Mouse (Mus musculus) left cerebral cortex, postnatal 25 days (tissue): ENCODE measurements around the gene Impdh1. TPM values are rescaled to one million over a fixed set of nuclear protein-coding genes. Genes with fewer than 3 reads are reported as not detected.
"Not testable (repeated sequence)": the region's sequence is repeated elsewhere in the genome, so short reads cannot be mapped to it uniquely, and the experiment has no call there.

Experiments used
- DNase-seq, 2 experiments: peaks; one replicate each; pipeline ENCODE4 v3.0.0; 2022; ENCODE audit warnings: low spot score in 2 of 2, mixed read lengths in 1 of 2
- intact Hi-C: fragments of 180-260 bp; cut with DNase I; formaldehyde crosslinking; loops from one replicate; pipeline ENCODE4 v1.15.1; 2025
- total RNA-seq, 2 experiments: library from RNA; stranded (reverse); gene quantifications; 2 replicates each; pipeline ENCODE4 v1.2.3; 2021

Impdh1 gene
- total RNA-seq: 10 to 100 TPM; 66.1 to 68.8 TPM

DNA sequence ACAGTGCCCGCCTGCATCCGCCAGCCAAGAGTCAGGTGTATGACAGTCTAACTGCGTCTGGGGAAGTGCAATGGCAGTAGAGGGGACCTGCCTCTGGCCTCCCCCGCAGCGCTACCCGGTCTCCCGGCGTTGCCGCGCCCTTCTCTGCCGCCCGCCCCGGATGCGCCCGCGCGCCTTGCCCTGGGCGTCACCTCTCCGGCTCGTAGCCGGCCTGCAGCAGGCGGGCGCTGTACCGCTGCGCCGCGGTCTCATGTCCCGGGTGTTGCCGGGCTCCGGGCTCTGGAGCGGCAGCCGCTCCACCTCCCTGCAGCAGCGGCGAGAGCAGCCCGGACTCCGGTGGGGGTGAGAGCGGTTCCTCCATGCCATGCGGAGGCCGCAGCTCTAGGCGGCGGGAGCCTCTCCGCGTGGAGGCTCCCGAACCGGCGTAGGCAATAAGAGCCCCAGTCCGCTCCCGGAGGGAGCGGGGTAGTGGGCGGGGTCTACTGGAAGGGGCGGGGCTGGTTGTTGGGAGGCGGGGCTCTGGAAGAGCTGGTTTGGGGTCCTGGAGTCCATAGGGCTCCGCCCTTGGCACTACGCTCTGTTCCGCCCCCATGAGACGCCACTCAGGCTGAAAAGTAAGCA is at the start of gene Impdh1:
Gene Impdh1 (minus strand): TSS at position 484 of the 621 bp plus-strand sequence.
- intact Hi-C loops: no loop called here
- peak; percentile 34 to 40 for DNase-seq

DNA sequence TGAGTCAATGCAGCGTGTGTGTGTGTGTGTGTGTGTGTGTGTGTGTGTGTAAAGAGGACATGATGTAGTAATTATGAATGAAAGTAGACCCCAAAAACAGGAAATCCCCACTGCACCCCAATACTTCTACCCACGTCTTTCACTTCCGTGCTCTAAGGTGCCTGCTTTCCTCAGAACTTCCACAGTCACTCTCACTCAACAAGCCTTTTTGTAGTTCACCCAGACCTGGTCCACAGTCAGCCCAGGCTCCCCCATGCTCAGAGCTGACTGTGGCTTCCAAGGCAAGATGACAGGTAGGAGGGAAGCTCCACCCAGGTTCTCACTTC is 48.3 kb upstream of the Impdh1 start:
- intact Hi-C loops: no loop called here
- DNase-seq: no peak

DNA sequence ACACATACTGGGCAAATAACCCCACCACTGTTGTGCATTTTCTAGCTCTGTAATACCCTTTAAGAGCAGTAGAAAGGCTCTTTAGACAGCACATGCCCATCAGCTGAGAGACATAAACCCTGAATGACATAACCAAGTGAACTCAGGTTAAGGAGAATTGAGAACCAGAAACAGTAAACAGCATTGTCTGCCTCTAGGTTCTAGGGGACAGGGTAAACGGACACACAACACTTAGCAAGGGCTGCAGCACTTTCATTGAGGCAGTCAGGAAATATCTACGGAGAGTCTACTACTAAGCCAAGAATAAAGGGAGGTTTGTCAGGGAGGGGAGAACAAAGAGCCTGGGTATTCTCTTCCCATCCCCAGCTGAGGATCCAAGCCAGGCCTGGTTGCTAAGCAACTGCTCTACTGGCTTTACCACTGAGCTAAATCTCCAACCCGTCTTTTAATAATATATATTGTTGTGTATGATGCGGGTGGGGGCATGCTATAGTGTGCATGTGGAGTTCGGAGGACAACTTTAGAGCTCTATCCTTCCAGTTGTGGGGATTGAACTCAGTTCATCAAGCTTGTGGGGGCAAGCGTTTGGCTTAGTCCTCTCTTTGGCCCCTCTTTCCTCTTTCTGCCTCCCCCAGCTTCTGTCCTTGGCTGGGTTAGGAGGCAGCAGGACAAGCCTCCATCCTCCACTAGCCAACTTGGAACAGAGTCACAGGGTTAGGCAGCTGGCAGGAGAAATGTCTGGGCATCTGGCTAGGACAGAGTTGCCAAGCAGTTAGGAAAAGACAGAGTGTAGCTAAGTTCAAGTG is 47.7 kb upstream of the Impdh1 start:
- intact Hi-C loops: no loop called here
- DNase-seq: peak; percentile 36 to 55

DNA sequence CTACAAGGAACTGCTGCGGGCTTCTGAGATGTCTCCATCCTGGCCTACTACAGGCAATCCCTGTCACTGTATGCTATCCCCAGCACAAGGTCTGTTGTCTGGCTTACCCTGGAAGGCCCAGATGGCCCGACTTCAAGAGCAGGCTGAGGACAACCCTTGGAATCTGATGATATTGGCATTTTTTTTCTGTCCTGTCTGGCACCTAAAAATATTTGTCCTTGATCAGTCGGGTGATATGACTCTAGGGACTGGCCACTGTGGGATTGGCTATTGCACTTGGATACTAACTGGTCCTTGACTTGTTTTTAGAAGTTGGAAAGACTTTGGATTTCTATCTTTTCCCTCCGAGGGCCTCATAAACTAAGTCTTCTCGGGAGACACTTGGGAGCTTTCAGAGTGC is 45.7 kb upstream of the Impdh1 start:
- intact Hi-C loops: no loop called here
- no peak for DNase-seq

DNA sequence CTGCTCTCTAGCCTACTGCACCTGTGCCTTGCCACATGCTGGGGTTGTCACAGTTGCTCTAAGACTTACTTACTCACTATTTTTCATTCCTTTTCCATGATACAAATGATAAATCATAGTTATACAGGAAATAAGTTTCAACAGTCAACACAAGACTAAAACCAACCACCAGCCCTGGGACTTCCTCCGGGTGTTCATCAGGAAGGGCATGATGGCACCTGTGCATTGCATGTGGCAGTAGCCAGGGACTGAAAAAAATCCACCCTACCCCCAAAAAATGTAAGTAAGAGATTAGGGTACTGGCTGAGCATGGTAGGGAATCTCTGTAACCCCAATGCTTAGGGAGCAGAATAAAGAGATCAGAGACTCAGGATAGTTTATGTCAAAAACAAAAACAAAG is 43.3 kb upstream of the Impdh1 start:
- no peak for DNase-seq
- intact Hi-C loops: no loop called here

DNA sequence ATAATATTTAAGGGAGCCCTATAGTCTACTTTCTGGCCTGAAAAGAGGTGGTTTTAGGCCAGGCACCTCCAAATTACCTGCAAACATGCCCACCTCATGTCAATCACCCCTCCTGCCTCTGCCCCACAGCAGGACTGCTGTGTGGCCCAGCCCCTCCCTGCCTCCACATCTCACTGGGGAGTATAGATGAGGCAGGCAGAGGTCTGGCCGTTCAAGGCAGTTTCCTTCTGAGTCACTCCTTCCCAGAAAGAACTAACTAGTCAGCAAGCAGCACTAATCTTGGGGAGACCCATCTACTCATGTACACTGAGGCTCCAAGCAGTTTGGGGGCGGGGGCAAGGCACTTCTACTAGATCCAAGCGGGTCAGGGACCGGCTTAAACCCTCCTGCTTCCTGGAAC is 30.9 kb upstream of the Impdh1 start:
- intact Hi-C loops: no loop called here
- DNase-seq: no peak

DNA sequence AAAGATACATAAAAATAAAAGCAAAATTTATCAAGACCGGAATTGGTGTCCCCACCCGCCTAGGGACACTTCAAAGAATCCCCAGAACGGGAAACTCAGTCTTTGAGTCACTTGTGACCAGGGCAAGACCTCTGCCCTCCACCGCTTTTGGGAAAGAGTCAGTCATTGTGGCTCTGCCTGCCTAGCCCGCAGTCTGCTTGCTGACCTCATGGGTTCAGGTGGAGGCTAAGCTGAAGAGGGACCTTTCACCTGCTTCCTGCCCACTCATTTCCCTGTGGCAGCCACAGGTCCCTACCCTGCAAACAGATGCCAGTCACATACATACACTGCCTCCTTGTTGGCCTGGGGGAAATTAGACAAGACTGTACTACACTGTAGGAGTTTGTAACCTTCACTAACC is 30.4 kb upstream of the Impdh1 start:
- intact Hi-C loops: no loop called here
- DNase-seq: no peak

DNA sequence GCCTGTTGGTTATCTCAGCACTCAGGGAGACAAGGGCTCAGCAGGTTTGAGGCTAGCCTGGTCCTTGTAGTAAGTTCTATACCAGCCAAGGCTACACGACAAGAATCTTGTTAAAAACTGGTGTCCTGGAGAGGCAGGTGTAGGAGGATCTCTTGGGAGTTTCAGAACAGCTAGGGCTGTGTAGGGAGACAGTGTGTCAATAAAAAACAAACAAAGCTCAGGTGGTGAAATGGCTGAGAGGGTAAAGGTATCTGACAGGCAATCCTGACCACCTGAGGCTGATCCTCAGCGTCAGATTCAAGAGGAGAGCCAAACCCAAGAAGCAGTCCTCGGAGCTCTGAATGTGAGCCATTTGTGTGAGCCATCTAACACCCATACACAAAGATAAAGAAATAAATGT is 30.0 kb upstream of the Impdh1 start:
- DNase-seq: no peak
- intact Hi-C loops: no loop called here

DNA sequence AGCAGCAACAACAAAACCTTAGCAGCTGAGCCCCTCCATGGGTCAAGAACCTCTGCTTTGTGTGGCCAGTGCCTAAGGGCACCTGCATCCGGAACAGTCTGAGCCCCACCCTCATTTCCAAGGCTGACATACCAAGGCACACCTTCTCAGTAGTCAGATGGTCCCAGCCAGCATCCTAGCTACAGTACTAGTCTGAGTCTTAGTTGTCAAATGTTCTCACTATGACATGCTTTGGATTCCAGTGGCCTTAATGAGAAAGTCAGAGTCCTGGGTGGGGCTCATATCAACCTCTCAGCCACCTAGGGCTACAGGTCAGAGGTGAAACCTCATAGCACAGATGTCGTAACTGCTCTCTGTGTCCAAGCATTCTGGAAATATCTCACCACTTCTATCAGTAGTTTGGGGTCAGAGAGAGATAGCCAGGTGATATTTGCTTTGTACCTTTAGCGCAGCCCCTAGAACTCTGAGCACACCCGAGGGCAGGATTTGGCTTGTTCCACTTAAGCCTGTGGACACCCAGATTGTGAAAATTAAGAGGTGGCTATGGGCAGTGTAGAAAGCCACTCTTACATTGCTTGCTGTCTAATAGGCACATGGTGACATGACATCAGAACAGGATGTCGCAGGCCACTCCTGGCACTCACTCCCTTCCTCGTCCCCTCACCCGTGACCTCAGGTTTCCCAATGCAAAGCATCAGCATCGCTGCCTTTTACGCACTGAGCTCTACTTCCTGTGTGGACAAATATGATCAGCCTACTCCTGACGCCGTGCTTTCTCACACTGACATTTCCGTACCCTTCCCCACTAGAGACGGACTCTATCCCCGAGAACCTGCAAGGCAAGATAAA is 29.3 kb upstream of the Impdh1 start:
- DNase-seq: no peak
- intact Hi-C loops: no loop called here

DNA sequence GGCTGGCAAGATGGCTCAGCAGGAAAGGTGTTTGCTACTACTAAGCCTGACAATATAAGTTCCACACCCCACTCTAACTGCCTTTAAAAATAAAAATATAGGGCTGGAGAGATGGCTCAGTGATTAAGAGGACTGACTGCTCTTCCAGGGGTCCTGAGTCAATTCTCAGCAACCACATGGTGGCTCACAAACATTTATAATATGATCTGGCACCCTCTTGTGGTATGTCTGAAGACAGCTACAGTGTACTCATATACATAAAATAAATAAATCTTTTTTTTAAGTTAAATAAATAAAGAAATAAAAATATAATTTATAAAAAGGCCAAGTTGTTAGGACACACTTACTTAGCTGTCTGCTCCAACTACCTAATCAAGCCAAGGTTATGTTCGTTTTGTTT is 26.1 kb upstream of the Impdh1 start:
- DNase-seq: no peak
- intact Hi-C loops: no loop called here

DNA sequence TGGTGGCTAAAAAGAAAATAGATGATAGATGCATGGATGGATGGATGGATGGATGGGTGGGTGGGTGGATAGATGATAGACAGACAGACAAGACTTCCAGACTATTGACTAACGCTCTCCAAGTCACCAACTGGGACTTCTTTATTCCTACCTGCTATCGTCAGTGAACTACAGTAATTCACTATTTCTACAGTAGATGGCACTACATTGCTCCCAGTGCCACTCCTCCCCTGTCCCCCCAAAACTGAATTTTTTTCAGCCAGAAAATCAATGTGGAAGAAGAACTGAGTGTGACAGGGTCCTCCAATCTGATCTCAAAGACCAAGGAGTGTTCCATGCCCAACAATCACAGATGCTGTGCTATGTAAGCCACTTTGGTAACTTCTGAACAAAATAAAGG is 25.5 kb upstream of the Impdh1 start:
- intact Hi-C loops: loop anchor here (1.0 to 2.0 kb wide), 2 partner anchors 36 to 37 kb away; partner anchors contain the start of gene Fam71f2
- no peak for DNase-seq

DNA sequence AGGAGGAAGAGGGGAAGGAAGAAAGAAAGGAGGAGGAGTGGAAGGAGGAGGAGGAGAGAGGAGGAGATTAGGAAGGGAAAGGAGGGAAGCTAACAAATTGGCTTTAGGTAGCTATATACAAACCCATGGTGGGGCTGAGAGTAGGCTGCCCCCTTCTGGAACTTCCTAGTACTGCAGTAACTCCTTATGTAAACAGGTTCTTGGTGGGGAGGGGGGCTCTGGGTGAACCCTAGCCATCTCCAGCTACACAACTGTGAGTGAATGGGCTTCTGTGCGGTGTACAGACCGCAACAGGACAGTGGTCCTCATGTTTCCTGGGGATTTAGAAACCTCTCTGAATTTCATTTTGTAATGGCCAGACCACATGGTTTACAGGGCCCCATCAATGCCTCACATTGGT is 24.6 kb upstream of the Impdh1 start:
- peak; percentile 15 to 20 for DNase-seq
- intact Hi-C loops: loop anchor here (1.0 to 2.0 kb wide), 2 partner anchors 36 to 38 kb away; partner anchors contain the start of gene Fam71f2

DNA sequence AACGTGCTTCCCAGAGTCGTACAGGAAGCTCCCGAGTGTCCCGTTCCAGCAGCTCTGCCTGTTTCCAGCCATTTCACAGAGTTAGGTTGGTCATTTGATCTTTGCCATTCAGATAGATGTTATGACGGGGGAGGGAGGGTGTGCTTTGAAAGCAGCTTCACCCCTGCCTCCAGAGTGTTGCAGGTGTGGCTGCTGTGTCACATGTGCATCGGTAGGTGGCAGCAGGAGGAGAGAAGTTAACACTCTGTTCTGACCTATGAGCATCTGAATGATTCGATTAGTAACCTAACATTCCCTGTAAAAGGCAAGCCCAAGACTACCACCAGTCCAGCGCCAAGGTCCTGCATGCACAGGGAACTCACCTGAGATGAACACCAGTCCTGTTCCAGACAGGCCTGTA is 18.1 kb upstream of the Impdh1 start:
- intact Hi-C loops: no loop called here
- DNase-seq: no peak

DNA sequence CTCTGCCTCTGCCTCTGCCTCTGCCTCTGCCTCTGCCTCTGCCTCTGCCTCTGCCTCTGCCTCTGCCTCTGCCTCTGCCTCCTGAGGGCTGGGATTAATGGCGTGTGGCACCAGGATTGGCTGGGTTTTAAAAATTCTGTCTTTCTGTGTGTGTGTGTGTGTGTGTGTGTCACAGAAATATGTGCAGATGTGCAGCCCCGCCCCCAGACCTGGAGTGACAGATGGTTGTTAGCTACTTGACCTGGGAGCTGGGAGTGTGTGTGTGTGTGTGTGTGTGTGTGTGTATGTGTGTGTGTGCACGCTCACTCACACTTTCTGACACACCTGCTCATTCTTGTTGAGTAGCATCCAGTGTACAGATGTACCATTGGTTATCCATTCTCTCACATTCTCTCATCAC is 17.5 kb upstream of the Impdh1 start:
- intact Hi-C loops: no loop called here
- DNase-seq: no peak

DNA sequence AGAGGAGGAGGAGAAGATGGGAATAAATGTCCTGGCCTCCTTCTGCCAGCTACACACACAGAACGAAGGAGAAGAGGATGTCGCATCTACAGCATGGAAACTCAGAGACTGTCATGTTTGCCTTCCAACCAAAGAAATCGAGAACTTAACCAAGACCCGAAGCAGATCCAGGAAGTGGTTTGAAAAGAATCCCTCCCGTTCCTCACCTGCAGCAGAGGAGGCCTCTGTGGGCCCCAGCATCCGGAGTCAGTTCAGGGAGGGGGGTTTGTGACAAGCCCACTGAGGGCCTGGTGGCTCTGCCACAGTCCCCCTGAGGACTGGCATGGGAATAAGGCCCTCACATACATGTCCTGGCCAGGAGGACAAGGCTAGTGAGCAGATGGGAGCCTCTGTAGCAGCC is 16.2 kb upstream of the Impdh1 start:
- DNase-seq: no peak
- intact Hi-C loops: no loop called here

DNA sequence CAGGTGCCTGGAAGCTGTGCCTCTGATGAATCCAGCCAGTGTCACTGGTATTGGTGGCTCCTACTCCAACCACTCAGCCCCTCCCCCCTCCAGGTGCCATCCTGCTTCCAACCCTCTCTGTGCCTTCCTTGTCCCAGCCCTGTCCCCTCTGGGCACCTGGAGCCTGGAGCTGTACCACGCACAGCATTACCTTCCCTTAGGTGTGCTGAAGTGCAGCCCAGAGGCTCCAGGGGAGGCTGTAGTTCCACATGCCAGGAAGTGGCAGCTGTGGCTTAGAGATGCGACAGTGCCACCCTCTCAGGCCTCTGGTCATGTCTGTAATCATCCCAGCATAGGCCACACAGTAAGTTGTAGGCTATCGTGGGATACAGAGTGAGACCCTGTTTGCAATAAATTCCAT is 15.6 kb upstream of the Impdh1 start:
- intact Hi-C loops: no loop called here
- DNase-seq: no peak

DNA sequence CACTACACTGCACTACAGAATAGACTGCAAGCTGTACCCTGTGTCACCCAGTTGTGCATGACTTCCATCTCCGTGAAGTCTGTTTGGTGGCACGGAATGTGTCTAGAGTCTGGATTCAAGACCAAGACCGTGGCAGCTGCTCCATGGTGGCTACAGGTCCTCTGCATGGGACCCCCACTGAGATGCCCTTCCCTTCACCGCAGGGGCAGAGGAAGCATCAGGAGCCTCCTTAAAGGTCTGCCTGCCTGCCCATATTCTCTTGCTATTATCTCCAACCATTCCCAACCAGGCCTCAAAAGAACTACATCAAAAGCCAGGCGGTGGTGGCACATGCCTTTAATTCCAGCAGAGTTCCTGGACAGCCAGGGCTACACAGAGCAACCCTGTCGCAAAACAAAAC is 14.2 kb upstream of the Impdh1 start:
- no peak for DNase-seq
- intact Hi-C loops: no loop called here

DNA sequence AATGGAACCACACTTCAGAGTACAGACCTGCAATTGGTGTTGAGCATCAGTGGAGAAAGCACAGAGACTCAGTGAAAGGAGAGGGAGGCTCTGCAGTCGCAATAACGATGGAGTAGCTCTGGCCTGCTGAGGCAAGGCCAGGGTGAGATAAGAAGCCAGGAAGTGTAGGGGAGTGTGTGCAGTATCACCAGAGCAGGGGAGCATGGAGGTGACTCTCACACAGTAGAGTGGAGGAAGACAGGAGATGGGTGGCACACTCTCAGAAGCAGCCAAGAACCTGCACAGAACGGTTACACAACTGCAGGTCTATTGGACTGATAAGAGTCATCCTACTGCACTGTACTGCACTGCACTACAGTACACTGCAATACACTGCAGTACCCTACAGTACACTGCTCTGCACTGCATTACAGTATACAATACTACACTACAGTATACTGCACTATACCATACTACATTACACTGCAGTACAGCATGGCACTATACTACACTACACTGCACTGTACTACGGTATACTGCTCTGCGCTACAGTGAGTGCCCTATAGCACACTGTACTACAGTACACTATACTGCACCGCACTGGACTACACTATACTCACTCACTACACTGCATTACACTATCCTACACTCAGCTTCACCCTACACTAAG is 13.2 kb upstream of the Impdh1 start:
- intact Hi-C loops: no loop called here
- DNase-seq: no peak

DNA sequence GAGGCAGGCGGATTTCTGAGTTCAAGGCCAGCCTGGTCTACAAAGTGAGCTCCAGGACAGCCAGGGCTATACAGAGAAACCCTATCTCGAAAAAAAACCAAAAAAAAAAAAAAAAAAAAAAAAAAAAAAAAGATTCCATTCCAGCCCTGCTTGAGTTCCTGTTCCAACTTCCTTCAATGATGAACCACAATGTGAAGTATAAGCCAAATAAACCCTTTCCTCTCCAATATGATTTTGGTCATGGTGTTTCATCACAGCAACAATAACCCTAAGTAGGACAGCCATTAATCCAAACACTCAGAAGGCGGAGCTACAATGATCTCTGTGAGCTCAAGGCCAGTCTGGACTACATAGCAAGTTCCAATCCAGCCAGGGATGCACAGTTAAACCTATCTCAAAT is 1.6 kb upstream of the Impdh1 start:
- DNase-seq, intact Hi-C loops: not testable (repeated sequence)

DNA sequence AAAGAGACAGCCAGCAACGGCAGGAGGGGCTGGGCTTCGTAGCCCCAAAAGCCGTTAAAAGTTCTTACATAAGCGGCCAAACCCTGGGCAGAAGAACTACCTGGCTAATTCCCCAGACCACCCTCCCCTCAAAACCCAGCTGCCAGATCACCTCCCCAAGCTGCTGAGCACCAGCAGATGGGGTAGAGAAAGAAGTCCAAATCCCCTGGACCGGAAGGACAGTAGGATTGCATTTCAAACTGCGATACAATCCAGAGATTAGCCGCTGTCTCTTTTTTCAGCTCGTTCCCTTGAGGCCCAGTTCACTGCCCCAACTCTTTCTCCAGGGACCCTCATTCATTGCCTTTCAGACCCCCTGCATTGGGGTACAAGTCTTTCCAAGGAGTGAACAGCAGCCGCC is 983 bp downstream of the Impdh1 start:
- intact Hi-C loops: no loop called here
- no peak for DNase-seq
